Mouse (Mus musculus): ENCODE results near the gene Cdk14. TPM values are rescaled to one million over a fixed set of nuclear protein-coding genes. Genes with fewer than 3 reads are reported as not detected.

Cdk14 gene
- total RNA-seq, 2 experiments from 2014 or later: 218 to 229 TPM

- no peak for DNase-seq (ENCODE audit: low spot score in 2 of 2)
Measured at GRCm38 (mm10) chr5:5007489-5008152, 412.5 kb downstream of the Cdk14 start.

GRCm38 (mm10) chr5:5005633-5006032 lies 414.5 kb downstream of the Cdk14 start:
- no peak for DNase-seq (ENCODE audit: low spot score in 2 of 2)

- DNase-seq (ENCODE audit: low spot score in 2 of 2): no peak
Measured at GRCm38 (mm10) chr5:5004740-5005139, 415.4 kb downstream of the Cdk14 start.

GRCm38 (mm10) chr5:4993192-4993601 lies 426.9 kb downstream of the Cdk14 start:
- DNase-seq (ENCODE audit: low spot score in 2 of 2): peak; percentile 59 to 84

GRCm38 (mm10) chr5:4991023-4991422 lies 429.1 kb downstream of the Cdk14 start:
- DNase-seq (ENCODE audit: low spot score in 2 of 2): peak; percentile 44 to 77

GRCm38 (mm10) chr5:4990237-4990636 lies 429.9 kb downstream of the Cdk14 start:
- no peak for DNase-seq (ENCODE audit: low spot score in 2 of 2)

GRCm38 (mm10) chr5:4986181-4986580 lies 433.9 kb downstream of the Cdk14 start:
- no peak for DNase-seq (ENCODE audit: low spot score in 2 of 2)

- DNase-seq (ENCODE audit: low spot score in 2 of 2): no peak
Measured at GRCm38 (mm10) chr5:4979551-4979950, 440.6 kb downstream of the Cdk14 start.

- no peak for DNase-seq (ENCODE audit: low spot score in 2 of 2)
Measured at GRCm38 (mm10) chr5:4973408-4973807, 446.7 kb downstream of the Cdk14 start.

GRCm38 (mm10) chr5:4962063-4962610 lies 458.0 kb downstream of the Cdk14 start:
- DNase-seq (ENCODE audit: low spot score in 2 of 2): peak; percentile 51 to 79

GRCm38 (mm10) chr5:4961636-4962035 lies 458.5 kb downstream of the Cdk14 start:
- no peak for DNase-seq (ENCODE audit: low spot score in 2 of 2)

GRCm38 (mm10) chr5:4959446-4959845 lies 460.7 kb downstream of the Cdk14 start:
- no peak for DNase-seq (ENCODE audit: low spot score in 2 of 2)

- no peak for DNase-seq (ENCODE audit: low spot score in 2 of 2)
Measured at GRCm38 (mm10) chr5:4955993-4956392, 464.1 kb downstream of the Cdk14 start.

GRCm38 (mm10) chr5:4955392-4955791 lies 464.7 kb downstream of the Cdk14 start:
- no peak for DNase-seq (ENCODE audit: low spot score in 2 of 2)

- no peak for DNase-seq (ENCODE audit: low spot score in 2 of 2)
Measured at GRCm38 (mm10) chr5:4949433-4949832, 470.7 kb downstream of the Cdk14 start.

GRCm38 (mm10) chr5:4948090-4948954 lies 471.8 kb downstream of the Cdk14 start:
- peak in 1 of 2 experiments; percentile 77 for DNase-seq (ENCODE audit: low spot score in 2 of 2)

GRCm38 (mm10) chr5:4935131-4935530 lies 485.0 kb downstream of the Cdk14 start:
- DNase-seq (ENCODE audit: low spot score in 2 of 2): no peak

- DNase-seq (ENCODE audit: low spot score in 2 of 2): no peak
Measured at GRCm38 (mm10) chr5:4934491-4934890, 485.6 kb downstream of the Cdk14 start.

- DNase-seq (ENCODE audit: low spot score in 2 of 2): no peak
Measured at GRCm38 (mm10) chr5:4931539-4932143, 488.5 kb downstream of the Cdk14 start.

GRCm38 (mm10) chr5:4929628-4930027 lies 490.5 kb downstream of the Cdk14 start:
- DNase-seq (ENCODE audit: low spot score in 2 of 2): no peak

GRCm38 (mm10) chr5:4924866-4925265 lies 495.2 kb downstream of the Cdk14 start:
- no peak for DNase-seq (ENCODE audit: low spot score in 2 of 2)

GRCm38 (mm10) chr5:4918376-4918775 lies 501.7 kb downstream of the Cdk14 start:
- peak; percentile 56 to 71 for DNase-seq (ENCODE audit: low spot score in 2 of 2)

All from layer of hippocampus, postnatal 14 days (tissue).